Mouse (Mus musculus) cortical plate, adult 2 months (tissue): Measurements from ENCODE around the gene Ppme1.

Experiments used
- CTCF ChIP-seq: fragments of 200-500 bp; IDR thresholded peaks from 2 replicates; pipeline ENCODE4 v1.5.1; 2011; ENCODE audit warnings: mild to moderate bottlenecking, control low read depth, low read length; ENCODE audit not compliant: insufficient read depth; ENCODE audit errors: extremely low read depth
- POLR2A ChIP-seq: fragments of 200-500 bp; IDR thresholded peaks from 2 replicates; pipeline ENCODE4 v1.6.1; 2011; ENCODE audit warnings: mild to moderate bottlenecking, low read length, control low read depth; ENCODE audit not compliant: insufficient read depth; ENCODE audit errors: extremely low read depth

DNA sequence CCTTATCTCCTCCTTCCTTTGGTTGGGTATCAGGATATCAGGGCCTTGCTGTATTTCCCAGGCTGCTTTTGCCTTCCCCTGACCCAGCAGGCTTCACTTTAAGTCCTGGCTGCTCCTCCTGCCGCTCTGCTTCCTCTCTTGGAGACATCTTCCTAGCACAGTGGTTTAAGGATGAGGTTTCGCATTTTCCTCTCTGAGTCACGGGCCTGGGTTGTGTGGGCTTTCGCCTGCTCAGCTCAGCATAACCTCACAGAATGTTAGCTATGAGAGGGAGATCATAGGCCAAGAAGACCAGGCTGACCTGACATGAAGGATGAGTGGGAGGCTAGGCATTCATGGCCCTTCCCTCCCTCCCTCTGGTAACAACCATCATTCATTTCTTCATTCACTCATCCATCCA, 59.4 kb downstream of the Ppme1 start:
- TF ChIP-seq POLR2A: no peak
- TF ChIP-seq CTCF: no peak
